Comparison of ENCODE assay signal across 25 mouse cellular contexts in the genomic region with DNA sequence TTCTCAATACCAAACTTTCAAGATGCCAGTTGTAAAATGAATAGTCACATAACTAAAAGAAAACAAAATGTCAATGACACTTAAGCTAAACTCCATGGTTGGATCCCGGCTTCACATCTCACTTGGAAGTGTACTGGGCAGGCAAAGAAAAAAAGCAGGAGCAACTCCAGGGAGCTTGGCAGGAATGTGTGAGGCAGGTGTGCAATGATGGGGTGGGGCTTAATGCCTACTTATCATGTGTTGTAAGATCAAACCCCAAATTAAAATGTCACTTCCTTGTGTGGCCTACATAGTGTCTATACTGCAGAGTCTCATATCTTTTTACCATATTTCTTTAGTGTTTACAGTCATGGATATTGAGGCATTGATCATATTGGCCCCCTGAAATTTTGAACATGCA.
DNase-seq lines count a peak whose midpoint lies in the region; ATAC-seq and TF ChIP-seq lines count a peak whose summit lies in the region.
"Had no signal": no experiment of that assay in that cellular context is flagged by ENCODE, and none has a peak within 500 bp of the region (broad histone marks: within the 10 kb centered on the region; RNA-seq: fewer than 3 reads in every experiment).

No protein-coding gene starts in this region.

- no peaks in the 10 kb centered on the region for H3K9me3 ChIP-seq in intestine, embryonic 16.5 days (ENCODE audit: control insufficient read depth, low read length)
- H3K9me3 ChIP-seq in limb, embryonic 10.5 days (replicated peaks), result no peaks in the 10 kb centered on the region
- H3K9me3 ChIP-seq: embryonic facial prominence, embryonic 12.5 days; embryonic facial prominence, embryonic 15.5 days; forebrain, embryonic 15.5 days; G1E; heart, embryonic 12.5 days; heart, embryonic 15.5 days; hindbrain, embryonic 10.5 days; hindbrain, embryonic 13.5 days had no signal

- no peak for DNase-seq in layer of hippocampus, adult 2 months (ENCODE audit: low spot score in 2 of 2)
- DNase-seq in layer of hippocampus, adult 9-10 months (ENCODE audit: low spot score), result no peak
- DNase-seq in brain, adult 2 months (ENCODE audit: low read depth, low spot score), result peak; percentile 44
- DNase-seq in limb, embryonic 10.5 days (ENCODE audit: low spot score), result no peak
- DNase-seq in kidney, postnatal 4 days, result no peak
- DNase-seq: adrenal gland, adult 2 months; adrenal gland, postnatal 14 days; B cell, adult 2 months; cerebellum, adult 9-10 months; cerebellum, postnatal 14 days; gastrocnemius, postnatal 25 days; heart, adult 18-20 months; heart, postnatal 10 days; heart, postnatal 36 days had no signal

- no peaks in the 10 kb centered on the region for H3K4me1 ChIP-seq in intestine, embryonic 16.5 days (ENCODE audit: control insufficient read depth, insufficient read depth, low read length)
- 0 out of 2 replicates have a peak, but pooled peaks cover 2% of the 10 kb centered on the region for H3K4me1 ChIP-seq in limb, embryonic 10.5 days
- H3K4me1 ChIP-seq: embryonic facial prominence, embryonic 12.5 days; embryonic facial prominence, embryonic 15.5 days; forebrain, embryonic 15.5 days; heart, embryonic 12.5 days; heart, embryonic 15.5 days; hindbrain, embryonic 10.5 days; hindbrain, embryonic 13.5 days had no signal

- H3K27me3 ChIP-seq in intestine, embryonic 16.5 days (replicated peaks; ENCODE audit: control insufficient read depth, insufficient read depth, low read length), result no peaks in the 10 kb centered on the region
- no peaks in the 10 kb centered on the region for H3K27me3 ChIP-seq in limb, embryonic 10.5 days (ENCODE audit: low read depth, poor library complexity, severe bottlenecking)
- H3K27me3 ChIP-seq: CH12.LX; embryonic facial prominence, embryonic 12.5 days; embryonic facial prominence, embryonic 15.5 days; forebrain, embryonic 15.5 days; heart, embryonic 12.5 days; heart, embryonic 15.5 days; hindbrain, embryonic 13.5 days had no signal

- WGBS in intestine, embryonic 16.5 days, result 68% methylated on average over 1 of the region's 1 CpGs
- WGBS in limb, embryonic 10.5 days, result 82% methylated on average over 1 of the region's 1 CpGs

- H3K27ac ChIP-seq in layer of hippocampus, adult 2 months, result peak overlapping the region; percentile 66
- no peak overlapping the region for H3K27ac ChIP-seq in intestine, embryonic 16.5 days (ENCODE audit: low read length)
- no peak overlapping the region for H3K27ac ChIP-seq in limb, embryonic 10.5 days
- H3K27ac ChIP-seq: embryonic facial prominence, embryonic 12.5 days; embryonic facial prominence, embryonic 15.5 days; forebrain, embryonic 15.5 days; heart, embryonic 15.5 days; hindbrain, embryonic 10.5 days; hindbrain, embryonic 13.5 days had no signal

- peak; percentile 80 for ATAC-seq in intestine, embryonic 16.5 days
- ATAC-seq: forebrain, embryonic 15.5 days; hindbrain, embryonic 16.5 days had no signal

- H3K9ac ChIP-seq in intestine, embryonic 16.5 days (ENCODE audit: low read depth, low read length), result no peak overlapping the region
- H3K9ac ChIP-seq: embryonic facial prominence, embryonic 12.5 days; embryonic facial prominence, embryonic 15.5 days; forebrain, embryonic 15.5 days; heart, embryonic 12.5 days; heart, embryonic 15.5 days; hindbrain, embryonic 13.5 days had no signal

- no peak overlapping the region for H3K4me2 ChIP-seq in intestine, embryonic 16.5 days (ENCODE audit: low read depth, low read length)
- H3K4me2 ChIP-seq: embryonic facial prominence, embryonic 12.5 days; embryonic facial prominence, embryonic 15.5 days; forebrain, embryonic 15.5 days; heart, embryonic 12.5 days; heart, embryonic 15.5 days; hindbrain, embryonic 13.5 days had no signal

- H3K36me3 ChIP-seq in intestine, embryonic 16.5 days (ENCODE audit: control insufficient read depth, insufficient read depth, low read length), result no peaks in the 10 kb centered on the region
- no peaks in the 10 kb centered on the region for H3K36me3 ChIP-seq in limb, embryonic 10.5 days
- H3K36me3 ChIP-seq: embryonic facial prominence, embryonic 12.5 days; embryonic facial prominence, embryonic 15.5 days; forebrain, embryonic 15.5 days; G1E; heart, embryonic 12.5 days; heart, embryonic 15.5 days; hindbrain, embryonic 10.5 days; hindbrain, embryonic 13.5 days had no signal

- no peak for TF ChIP-seq CTCF in layer of hippocampus, adult 2 months (conservative IDR thresholded peaks at IDR 0.05)

- H3K4me3 ChIP-seq in layer of hippocampus, adult 2 months, result no peak overlapping the region
- no peak overlapping the region for H3K4me3 ChIP-seq in intestine, embryonic 16.5 days (ENCODE audit: low read length)
- no peak overlapping the region for H3K4me3 ChIP-seq in limb, embryonic 10.5 days
- H3K4me3 ChIP-seq: embryonic facial prominence, embryonic 12.5 days; embryonic facial prominence, embryonic 15.5 days; forebrain, embryonic 15.5 days; heart, embryonic 12.5 days; heart, embryonic 15.5 days; hindbrain, embryonic 10.5 days; hindbrain, embryonic 13.5 days had no signal
